Mouse (Mus musculus) ovary, postnatal 10 days (tissue): ENCODE measurements around the gene Rabggta.

Experiments
- DNase-seq: peaks from one replicate; pipeline ENCODE4 v3.0.0; 2022; ENCODE audit warnings: low spot score

Rabggta gene

DNA sequence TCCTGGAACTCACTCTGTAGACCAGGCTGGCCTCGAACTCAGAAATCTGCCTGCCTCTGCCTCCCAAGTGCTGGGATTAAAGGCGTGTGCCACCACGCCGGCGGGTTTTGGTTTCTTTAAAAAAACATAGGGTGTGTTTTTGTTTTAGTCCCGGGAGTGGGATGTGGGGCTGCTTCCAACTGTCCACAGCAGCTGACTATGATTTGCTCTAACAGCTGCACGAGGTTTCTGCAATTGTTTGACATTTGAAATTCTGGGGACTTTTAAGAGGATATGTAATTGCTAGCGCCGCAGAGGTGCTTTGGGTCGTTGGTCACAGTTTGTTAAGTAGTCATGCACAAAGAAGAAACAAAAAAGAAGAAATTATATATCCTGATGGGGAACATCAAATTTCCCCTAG, 32.6 kb downstream of the Rabggta start:
- no peak for DNase-seq

DNA sequence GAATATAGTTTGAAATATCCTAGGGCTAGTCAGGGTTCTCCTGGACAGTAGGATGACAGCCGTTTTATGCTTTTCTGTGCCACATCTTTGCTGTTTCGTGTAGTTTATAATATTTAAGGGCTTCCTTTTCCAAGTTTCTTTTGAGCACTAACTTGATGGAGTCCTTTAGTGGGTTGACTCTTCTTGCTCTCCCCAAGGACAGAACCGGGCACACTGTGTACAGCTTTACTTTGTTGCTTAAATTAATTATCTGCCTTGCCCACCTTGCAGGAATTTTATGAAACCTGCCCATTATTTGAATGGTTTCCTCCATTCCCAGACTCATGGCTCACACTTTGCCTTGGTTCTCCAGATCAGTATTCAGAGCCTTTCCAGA, 40.0 kb downstream of the Rabggta start:
- no peak for DNase-seq

GRCm38 (mm10) chr14:55681160-55682117, 40.6 kb downstream of the Rabggta start, which contains the start of gene Tinf2:
Gene Tinf2, minus strand, starts transcription at chr14:55681820.
- DNase-seq: peak; percentile 84

- DNase-seq: no peak
These were observed 44.4 kb downstream of the Rabggta start for GRCm38 (mm10) chr14:55677615-55678014.

DNA sequence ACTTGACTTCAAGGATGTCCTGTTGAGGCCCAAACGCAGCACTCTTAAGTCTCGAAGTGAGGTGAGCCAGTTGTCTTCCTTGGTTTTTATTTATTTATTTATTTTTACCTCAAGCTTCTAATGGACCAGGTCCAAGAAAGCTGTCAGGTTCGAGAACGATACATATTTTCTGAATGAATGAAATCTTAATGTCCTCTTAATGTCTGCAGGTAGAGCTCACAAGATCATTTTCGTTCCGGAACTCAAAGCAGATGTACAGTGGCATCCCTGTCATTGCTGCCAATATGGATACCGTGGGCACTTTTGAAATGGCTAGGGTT, 49.4 kb downstream of the Rabggta start:
- no peak for DNase-seq

DNA sequence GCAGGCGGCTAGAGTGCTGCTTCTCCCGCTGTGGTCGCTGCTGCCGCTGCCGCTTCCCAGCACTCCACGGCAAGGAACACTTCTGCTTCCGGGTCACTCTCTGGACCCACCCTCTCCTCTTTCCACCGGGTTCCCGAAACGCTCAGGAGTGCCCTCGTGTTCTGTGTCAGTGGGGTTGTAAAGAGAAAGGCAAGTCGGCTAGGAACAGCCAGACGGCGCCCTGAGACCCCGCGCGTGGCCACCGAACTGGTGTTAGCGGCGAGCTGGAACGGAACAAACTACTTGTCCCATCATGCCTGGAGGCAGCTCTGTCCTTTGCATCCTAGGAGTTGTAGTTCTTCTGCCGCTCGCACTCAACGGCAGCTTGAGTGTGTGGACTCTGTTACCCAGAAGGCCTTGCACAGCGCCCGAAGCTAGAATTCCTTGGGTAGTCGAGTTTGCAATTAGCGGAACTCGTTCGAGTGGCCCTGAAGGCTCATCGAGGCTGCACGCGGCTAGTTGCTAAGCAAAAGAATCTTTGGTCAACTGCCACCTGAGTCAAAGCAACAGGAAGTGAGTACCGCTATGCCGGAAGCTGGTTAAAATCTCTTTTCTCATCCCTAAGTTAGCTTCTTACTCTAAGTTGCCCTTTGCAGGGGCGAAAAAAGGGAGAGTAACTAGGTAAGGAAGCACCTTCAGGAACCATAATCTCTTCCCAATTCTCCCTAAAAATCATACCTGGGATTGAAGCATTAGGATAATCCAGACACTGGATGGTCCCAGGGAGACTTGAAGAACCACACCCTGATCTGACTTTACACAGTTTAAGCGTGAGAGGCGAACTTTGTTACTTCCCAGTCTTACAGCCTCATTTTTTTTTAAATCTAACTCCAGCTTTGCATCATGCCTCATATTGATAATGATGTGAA, 50.0 kb downstream of the Rabggta start, which contains the start of the genes Gmpr2 and Nedd8:
Gene Gmpr2, plus strand, starts transcription at position 109 of the 908 bp plus-strand sequence.
Gene Nedd8, minus strand, starts transcription at position 292 of the 908 bp plus-strand sequence.
- peak; percentile 86 for DNase-seq

GRCm38 (mm10) chr14:55671486-55671832, 50.6 kb downstream of the Rabggta start:
- DNase-seq: no peak
